Mouse (Mus musculus) olfactory bulb, adult 2 months (tissue): ENCODE measurements around the gene Snrpa.

Experiments used
- CTCF ChIP-seq: fragments of 200-500 bp; IDR thresholded peaks from 2 replicates; pipeline ENCODE4 v1.5.1; 2012; ENCODE audit warnings: low read depth, mild to moderate bottlenecking, low read length, moderate library complexity; ENCODE audit not compliant: insufficient read depth
- POLR2A ChIP-seq: fragments of 200-500 bp; IDR thresholded peaks from 2 replicates; pipeline ENCODE4 v1.6.1; 2012; ENCODE audit warnings: mild to moderate bottlenecking, low read depth, low read length, moderate library complexity; ENCODE audit not compliant: insufficient read depth

- TF ChIP-seq CTCF (no peak), POLR2A (no peak)
Measured at GRCm38 (mm10) chr7:27165007-27165655, 30.9 kb downstream of the Snrpa start.
